Mouse (Mus musculus): ENCODE measurements around the gene Sema4c. TPM values are rescaled to one million over a fixed set of nuclear protein-coding genes. Genes with fewer than 3 reads are reported as not detected.
A peak's percentile ranks its signal among the peaks of the same experiment; 100 is the strongest.
"Not testable (repeated sequence)": the region's sequence is repeated elsewhere in the genome, so short reads cannot be mapped to it uniquely, and the experiment has no call there.

Sema4c gene
- total RNA-seq, 2 experiments from 2014 or later: 24.4 to 25.0 TPM

DNA sequence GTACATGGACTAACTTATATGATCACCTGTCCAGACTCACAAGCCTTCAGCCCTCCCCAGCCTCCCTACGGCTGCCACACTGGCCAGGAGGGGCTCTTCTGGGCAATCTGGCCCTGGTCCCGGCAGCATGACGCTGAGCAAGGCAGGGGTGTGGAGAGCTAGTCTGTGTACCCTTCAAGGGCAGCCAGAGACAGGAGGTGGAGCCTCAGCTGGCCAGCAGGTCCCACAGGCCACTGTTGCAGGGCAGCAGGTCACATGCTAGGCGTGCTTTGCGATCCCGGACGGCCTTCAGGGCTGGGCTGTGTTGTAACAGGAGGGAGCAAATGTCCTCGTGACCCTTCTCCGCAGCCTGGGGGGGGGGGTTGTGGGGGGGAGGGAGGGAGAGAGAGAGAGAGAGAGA lies 19.0 kb downstream of the Sema4c start, which contains the start of gene Gm42417:
Gene Gm42417 (minus strand): TSS at position 244 of the 400 bp plus-strand sequence.
- intact Hi-C loops (cut with DNase I): no loop called here

DNA sequence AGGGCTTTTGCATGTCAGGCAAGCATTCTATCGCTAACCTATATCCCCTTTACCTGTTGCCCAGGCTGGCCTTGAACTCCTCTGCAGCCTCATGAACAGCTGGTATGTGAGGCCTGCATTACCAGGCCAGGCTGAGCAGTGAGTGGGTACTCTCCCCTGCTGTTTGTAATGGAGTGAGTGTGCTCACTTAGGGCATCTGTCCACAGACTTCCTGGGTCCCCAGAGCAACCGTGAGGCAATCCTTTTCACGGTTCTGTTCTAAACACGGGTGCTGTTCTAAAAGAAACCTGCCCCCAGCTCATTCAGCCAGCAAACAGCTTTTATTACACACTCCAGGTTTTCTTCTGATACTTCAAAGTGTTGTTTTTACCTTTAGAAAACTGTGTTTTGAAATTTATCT lies 19.4 kb downstream of the Sema4c start:
- no peak for DNase-seq
- intact Hi-C loops (cut with DNase I): no loop called here

More for the DNA sequence above, 19.0 kb downstream of the Sema4c start, which contains the start of gene Gm42417:
- peak; percentile 90 to 92 for DNase-seq

DNA sequence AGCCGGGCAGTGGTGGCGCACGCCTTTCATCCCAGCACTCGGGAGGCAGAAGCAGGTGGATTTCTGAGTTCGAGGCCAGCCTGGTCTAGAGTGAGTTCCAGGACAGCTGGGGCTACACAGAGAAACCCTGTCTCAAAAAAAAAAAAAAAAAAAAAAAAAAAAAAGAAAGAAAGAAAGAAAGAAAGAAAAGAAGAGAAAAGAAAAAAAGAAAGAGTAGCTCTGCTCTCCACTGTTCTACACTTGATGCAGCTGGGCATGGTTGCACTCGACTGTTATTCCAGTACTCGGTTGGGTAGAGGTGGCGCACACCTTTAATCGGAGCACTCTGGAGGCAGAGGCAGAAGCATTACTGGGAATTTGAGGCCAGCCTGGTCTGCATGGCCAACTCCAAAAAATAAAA lies 21.4 kb downstream of the Sema4c start, which contains the start of gene Ankrd23:
Gene Ankrd23 (minus strand): TSS at position 101 of the 400 bp plus-strand sequence.
- intact Hi-C loops (cut with DNase I); DNase-seq: not testable (repeated sequence)

DNA sequence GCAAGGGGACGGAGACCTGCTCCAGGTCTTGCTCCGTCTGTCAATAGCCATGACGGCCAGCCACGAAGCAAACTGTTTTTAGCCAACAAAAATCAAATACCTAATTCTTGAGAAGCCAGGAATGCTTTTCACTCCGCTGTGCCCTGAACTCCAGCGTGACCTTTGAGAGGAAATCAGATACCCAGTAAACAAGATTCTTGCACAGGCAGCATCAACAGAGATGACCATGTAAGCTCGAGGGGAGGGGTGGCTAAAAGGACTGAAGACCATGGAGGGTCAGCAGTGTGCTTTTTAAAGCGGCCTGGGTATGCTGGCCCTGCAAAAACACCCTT lies 21.8 kb downstream of the Sema4c start:
- intact Hi-C loops (cut with DNase I): no loop called here
- DNase-seq: no peak

DNA sequence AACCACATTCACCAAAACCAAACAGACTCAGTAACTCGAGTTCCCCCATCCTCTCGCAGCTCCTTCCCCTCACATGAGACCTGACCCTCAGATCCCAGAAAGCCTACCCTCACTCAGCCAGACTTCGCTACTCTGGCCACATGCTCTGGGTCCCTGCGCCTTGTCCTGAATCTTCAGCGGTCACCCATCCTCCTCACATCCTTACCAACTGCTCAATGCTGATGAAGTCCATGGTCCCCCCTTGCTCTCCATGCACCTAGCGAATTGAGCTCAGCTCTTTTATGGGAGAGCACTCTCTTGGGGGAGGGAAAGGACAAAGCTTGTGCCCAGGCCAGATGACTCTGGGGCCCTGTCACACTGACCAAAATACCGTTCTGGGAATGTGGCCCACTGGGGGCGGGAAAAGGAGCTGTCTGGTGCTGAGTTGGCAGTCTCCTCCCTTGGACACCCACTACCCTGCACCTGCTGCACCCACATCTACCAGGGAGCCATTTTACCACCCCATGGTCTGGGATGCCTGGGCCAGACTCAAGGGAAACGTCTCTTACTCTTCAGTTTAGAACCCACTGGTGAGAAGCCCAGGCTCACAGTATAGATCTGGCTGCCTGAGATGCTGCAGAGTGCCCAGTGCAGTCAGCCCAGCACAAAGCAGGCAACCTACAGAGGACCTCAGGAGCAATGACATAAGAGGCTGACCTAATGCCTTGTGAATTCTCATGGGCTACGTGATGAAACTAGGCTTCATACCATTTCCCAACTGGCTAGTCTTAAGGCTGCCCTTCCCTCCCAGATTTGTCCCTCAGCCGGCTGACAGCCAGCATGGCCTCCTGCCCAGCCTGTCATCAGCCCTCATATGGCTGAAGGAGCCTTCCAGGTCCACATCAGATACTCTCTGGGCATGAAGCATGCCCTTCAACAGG lies 22.4 kb downstream of the Sema4c start:
- intact Hi-C loops (cut with DNase I): no loop called here
- peak; percentile 89 to 91 for DNase-seq

DNA sequence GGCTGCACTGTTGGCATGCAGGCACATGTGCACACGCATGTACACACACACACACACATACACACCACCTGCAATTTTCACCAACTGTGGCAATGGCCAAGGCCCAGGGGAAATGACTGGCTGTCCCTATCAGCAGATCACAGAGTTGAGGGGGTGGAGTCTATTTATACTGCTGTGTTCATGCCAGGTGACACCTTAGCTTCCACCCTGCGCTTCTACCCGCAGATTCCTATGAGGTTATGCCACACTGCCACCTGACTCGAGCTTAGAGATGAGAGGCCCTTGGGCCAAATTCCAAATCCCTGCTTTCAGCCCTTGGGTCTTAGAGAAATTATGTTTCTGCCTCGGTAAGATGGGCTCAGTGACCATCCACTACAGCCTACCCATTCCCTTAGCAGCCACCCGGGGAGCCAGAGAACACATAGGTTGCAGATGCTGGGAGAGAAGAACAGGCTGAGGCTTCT lies 23.5 kb downstream of the Sema4c start:
- intact Hi-C loops (cut with DNase I): no loop called here
- peak; percentile 73 to 75 for DNase-seq

DNA sequence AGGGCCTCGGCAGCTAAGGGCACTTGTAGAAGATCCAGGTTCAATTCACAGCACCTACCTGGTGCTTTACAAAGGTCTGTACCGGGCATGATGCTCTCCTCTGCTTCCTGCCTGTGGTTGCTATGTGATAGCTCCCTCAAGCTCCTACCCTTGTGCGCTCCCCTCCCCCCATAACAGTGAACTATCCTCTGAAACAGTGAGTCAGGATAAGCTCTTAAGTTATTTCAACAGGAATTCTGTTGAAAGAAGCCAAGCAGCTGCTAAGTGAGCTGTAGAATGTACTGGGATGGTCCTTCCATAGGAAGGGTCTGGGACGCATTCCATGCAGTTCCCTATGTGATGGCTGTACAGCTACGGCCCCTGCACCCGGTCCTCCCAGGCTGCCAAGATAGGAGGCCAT lies 24.6 kb downstream of the Sema4c start:
- no peak for DNase-seq
- intact Hi-C loops (cut with DNase I): no loop called here

DNA sequence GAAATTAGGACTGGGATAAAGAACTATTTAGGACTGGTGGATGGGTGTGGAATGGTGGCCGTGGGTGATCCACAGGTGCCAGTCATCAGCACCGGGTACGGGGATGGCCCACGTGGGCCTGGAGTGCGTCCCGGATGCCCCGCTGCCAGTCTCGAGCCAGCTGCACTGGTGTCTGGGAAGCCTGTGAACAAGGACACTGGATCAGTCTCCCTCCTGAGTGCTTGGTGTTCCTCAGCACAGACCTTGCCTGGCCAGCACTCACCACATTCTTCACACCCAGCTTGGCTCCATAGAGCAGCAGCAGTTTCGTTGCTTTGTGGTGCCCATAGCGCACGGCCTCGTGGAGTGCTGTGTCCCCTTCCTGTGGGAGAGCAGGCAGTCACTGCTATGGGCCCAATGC lies 26.7 kb downstream of the Sema4c start:
- intact Hi-C loops (cut with DNase I): no loop called here

DNA sequence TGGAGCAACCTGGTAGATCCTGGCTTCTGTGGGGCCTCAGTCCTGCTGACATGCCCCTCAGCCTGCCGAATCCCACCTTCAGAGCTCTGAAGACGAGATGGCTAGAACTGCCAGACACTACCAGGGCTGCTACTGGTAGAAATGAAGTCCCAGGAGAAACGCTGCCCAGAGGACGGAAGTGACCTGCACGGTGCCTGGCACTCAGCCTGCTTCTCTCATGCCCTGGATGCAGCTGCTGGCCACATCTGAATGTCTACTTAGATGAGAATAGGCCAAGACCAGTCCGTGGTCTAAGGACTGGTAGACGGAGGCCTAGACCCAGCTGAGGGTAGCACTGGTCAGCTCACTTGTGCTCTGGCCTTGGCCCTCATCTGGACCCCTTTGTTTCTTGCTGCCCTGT lies 27.2 kb downstream of the Sema4c start:
- DNase-seq: no peak
- intact Hi-C loops (cut with DNase I): no loop called here

More for the DNA sequence above, 26.7 kb downstream of the Sema4c start:
- no peak for DNase-seq

DNA sequence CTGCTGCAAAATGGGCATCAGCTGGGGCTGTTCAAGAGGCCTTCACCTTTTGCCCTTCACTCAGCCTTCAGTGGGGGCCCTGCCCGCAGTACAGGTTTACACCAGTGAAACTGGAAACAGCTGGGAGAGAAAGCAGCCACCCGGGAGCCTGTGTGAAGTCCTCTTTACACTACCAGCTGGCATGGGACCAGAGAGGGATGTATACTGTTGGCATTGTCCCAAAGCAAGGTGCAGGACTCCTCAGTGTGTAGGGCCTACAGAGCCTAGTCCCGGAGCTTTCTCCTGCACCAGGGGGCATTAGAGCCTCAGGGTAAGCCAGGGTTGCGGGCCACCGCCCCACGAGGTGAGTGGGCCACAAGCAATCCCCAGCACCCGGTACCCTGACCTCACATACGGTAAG lies 27.7 kb downstream of the Sema4c start:
- DNase-seq: no peak

DNA sequence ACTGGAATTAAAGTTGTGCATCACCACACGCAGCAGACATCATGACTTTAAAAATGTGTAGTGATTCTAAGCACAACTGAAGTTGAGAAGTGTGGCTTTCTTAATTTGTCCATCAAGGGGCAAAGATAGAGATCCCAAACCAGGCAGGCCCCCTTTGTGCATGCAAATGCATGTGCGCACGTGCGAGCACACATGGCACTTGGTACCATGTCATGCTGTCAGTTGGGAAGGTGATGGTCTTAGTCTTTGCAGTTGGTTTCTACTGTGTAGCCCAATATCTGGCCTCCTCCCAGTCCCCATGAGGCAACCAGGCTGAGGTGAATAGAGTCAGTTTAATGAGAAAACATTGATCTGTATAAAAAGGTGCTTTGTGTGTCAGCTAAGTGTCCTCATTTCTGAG lies 28.3 kb downstream of the Sema4c start:
- DNase-seq: no peak
- intact Hi-C loops (cut with DNase I): no loop called here

More for the DNA sequence above, 27.7 kb downstream of the Sema4c start:
- intact Hi-C loops (cut with DNase I): no loop called here

DNA sequence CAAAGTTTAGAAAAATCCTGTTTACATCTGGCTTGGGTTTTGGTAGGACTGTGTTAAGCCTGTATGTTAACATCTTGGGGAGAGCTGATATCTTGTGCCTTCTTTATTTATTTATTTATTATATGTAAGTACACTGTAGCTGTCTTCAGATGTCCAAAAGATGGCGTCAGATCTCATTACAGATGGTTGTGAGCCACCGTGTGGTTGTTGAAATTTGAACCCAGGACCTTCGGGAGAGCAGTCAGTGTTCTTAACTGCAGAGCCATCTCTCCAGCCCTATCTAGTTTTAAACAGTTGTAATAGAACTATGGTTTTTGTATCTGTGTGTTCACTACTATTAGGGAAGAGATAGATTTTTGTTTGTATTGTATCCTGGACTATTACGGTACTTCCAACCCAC lies 28.9 kb downstream of the Sema4c start:
- DNase-seq: no peak
- intact Hi-C loops (cut with DNase I): no loop called here

DNA sequence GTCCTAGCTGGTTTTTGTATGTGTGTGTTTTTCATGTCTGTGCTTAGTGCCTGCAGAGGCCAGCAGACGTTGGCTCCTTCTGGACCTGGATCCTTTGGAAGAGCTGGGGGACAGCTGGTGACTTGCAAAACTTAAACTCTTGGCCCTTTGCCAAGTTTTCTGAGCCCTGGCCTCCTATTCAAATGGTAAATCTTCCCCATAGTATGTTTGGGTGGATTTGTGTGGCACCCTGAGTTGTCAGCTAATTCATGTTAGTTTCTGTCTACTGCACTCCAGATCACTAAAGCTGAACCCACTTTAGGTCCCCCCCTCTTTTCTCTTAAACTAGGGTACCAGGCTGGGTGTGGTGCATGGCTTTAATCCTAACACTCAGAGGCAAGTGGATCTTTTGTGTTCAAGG lies 29.8 kb downstream of the Sema4c start:
- intact Hi-C loops (cut with DNase I): no loop called here

DNA sequence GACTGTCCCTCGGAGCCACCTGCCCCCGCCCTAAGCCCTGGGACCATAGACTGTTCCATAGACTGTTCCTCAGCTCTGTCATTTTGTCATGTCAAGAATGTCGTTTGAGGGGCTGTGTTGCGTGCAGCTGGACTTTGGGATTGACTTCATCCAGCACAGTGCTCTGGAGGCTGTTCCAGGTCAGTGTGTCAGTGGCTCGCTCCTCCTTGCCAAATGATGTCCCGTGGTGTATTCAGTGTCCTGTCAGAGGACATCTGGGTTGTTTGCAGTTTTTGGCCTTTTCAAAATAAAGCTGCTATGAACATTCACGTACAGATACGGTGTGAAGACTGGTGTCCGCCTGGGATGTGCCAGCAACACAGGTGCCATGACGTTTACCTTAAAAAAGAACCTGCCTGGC lies 31.2 kb downstream of the Sema4c start:
- intact Hi-C loops (cut with DNase I): no loop called here
- no peak for DNase-seq

More for the DNA sequence above, 29.8 kb downstream of the Sema4c start:
- DNase-seq: peak in 1 of 2 experiments; percentile 51

DNA sequence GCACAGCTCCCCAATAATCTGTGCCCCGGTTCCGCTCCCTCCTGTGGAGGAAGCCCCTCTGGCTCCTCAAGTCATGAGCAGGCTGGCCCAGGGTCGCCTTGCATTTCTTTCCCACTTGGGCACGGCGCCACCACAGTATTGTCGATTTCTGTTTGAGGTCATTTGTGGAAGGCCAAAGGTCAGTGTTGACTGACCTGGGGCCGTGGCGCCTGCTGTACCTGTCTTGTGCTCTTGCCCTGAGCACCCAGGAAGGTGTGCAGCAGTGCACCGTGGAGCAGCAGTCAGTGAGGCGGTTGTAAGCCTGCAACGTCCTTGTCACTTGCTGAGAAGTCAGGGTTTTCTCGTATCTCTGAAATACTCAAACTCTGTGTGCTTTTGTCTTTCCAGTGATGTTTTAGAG lies 32.4 kb downstream of the Sema4c start:
- intact Hi-C loops (cut with DNase I): no loop called here
- DNase-seq: no peak

DNA sequence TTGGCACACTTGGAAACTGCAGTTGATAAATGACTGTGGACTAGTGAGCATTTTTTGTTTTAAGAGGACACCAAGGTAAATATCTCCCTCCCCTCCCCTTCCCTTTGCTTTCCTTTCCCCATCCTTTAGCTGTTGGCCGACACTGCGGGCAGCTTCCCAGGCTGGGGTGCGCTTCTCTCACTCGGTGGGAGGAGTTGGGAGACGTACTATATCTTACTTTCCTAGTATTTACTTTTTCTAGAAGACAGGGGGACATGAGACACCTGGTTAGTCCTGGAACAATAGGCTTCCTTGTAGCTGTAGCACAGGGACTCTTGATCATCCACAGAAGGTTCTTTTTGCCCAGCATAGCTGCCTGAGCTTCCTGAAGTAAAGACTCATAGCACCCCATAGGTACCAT lies 34.1 kb downstream of the Sema4c start:
- no peak for DNase-seq
- intact Hi-C loops (cut with DNase I): no loop called here

DNA sequence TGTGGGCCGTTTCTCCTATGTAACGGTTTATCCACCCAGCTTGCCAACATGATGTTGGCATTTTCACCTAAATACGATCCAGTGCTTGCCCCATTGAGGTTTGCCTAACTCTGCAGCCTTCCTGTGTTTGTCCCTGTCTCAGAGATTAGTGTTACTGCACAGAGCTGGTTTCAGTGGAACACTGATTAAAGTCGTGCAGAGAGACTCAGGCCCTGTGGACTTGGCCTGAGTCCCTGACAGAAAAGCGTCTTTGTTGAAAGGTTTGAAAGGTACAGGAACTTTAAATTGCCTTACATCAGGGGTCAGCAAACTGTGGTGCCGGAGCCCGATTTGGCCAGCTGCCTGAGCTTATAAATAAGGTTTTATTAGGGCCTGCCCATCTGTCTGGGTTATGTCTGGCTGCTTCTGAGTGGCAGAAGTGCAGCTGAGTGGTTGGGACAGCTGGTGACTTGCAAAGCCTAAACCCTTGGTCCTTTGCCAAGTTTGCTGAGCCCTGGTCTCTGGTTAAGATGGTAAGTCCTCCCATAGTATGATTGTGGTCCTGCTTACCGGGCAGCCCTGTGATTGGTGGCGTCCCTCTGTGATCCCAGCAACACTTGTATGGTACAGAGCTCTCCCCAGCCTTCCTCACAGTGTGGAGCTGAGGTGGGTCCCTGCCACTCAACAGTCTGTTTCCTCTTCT lies 34.7 kb downstream of the Sema4c start:
- DNase-seq: peak in 1 of 2 experiments; percentile 46
- intact Hi-C loops (cut with DNase I): no loop called here

DNA sequence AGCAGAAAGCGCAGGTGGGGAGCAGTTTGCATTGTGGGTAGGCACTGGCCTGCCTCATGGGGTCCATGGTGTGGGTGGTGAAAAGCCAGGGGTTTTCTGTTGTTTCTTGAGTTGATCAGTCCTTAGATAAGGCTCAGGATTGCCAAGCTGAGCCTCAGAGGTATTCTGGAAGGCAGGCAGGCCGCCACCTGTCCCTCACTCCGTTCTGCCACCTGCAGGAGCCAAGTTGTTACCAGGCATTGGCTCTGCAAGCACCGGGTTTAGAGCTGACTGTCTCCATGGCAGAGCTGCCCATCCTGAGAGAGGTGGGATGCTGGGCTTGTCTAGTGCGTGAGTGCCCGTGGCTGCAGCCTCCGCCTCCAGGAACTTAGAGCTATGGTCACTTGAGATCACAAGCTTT lies 35.9 kb downstream of the Sema4c start:
- intact Hi-C loops (cut with DNase I): no loop called here
- DNase-seq: no peak

DNA sequence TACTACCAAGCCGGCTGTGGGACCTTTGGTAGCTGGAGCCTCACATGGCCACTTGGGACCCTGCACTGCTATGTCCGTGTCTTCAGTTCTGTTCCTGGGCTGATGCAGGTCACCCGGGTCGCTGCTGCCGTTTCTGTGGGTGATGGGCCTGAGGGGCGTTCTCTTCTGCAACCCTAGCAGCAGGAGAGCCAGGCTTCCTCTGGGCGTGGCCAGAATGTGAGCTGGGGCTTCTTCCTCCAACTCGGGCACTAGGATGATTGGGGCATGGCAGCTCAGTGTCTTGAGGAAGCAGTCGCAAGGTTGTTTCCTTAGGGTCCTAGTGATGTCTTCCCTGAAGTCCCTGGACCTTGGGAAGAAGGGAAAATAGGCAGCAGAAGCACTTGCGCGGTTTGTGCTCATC lies 38.5 kb downstream of the Sema4c start:
- no peak for DNase-seq
- intact Hi-C loops (cut with DNase I): no loop called here

DNA sequence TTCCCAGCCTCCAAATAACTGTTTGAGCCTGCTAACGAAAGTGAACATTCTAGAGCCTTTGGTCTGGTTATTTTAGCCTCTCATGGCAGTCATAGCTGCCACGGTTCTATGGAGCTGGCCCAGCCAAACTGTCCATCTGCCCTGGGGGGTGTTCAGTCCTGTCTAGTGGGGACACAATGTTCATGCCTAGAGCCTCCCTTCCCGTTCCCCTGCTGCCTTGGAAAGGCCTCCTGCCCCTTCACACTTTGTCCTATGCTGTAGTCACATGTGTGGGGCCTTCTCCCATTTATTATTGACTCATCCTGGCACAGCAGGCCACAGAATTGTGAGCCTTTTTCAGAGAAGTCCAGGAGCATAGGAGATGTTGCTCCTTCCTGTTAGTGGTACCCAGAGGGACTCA lies 39.9 kb downstream of the Sema4c start:
- DNase-seq: no peak
- intact Hi-C loops (cut with DNase I): no loop called here

DNA sequence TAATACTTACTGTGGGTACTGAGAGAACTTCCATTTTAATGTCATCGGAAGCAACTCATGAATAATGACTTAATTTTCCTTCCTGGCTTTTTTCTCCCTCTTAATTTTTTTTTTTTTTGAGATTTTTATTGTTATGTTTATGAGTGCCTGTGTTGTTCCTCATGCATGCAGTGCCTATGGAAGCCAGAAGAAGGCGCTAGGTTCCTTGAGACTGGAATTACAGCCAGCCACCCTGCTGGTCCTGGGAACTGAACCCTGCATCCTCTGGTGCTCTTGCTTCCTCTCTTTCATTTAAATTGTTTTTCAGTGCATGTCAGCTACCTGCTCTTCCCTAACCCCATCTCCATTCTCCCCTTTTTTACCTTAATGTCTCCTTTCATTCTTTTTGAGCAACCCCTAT lies 44.4 kb downstream of the Sema4c start:
- intact Hi-C loops (cut with DNase I): no loop called here
- peak; percentile 39 to 59 for DNase-seq

DNA sequence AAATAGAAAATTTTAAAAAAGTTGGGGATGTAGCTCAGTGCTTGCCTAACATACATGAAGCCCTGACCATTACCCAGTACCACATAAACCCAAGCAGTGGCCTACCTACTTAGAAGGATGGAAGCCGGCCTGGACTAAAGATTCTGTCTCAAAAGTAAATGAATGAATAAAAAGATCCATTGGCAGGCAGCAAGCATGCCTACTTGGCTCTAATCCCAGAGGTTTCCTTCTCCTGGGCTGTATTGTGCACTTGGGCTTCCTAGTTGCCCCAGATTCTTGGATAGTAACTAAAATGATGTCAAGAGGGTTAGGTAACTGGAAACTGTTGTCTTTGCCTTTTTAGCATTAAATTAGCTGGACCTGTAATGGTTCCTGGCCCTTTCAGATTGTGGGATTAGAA lies 44.8 kb downstream of the Sema4c start:
- DNase-seq: peak in 1 of 2 experiments; percentile 19
- intact Hi-C loops (cut with DNase I): no loop called here
